In the genomic region with DNA sequence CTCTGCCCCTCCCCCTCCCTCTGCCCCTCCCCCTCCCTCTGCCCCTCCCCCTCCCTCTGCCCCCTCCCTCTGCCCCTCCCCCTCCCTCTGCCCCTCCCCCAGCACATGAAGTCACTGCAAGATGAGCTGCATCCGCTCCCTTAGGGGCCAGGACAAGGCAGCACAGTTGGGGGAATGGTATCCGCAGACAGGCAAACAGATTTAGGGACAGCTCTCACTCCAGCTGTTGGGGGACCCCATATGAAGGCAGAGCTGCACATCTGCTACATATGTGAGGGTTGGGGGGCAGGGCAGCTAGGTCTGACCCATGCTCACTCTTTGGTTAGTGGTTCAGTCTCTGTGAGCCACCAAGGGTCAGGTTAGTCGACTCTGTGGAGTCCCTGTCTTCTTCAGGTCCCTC, we compare ENCODE assay signal across 26 mouse cellular contexts. TPM values are rescaled to one million over a fixed set of nuclear protein-coding genes. Genes with fewer than 3 reads are reported as not detected.
DNase-seq lines count a peak whose midpoint lies in the region; ATAC-seq lines count a peak whose summit lies in the region.
"Had no signal": no experiment of that assay in that cellular context is flagged by ENCODE, and none has a peak within 500 bp of the region (broad histone marks: within the 10 kb centered on the region; RNA-seq: fewer than 3 reads in every experiment).

No protein-coding gene starts in this region.

- H3K9me3 ChIP-seq in embryonic facial prominence, embryonic 11.5 days (replicated peaks; ENCODE audit: control insufficient read depth, low read length): no peaks in the 10 kb centered on the region
- H3K9me3 ChIP-seq in embryonic facial prominence, embryonic 10.5 days: no peaks in the 10 kb centered on the region
- no peaks in the 10 kb centered on the region for H3K9me3 ChIP-seq in midbrain, embryonic 11.5 days (ENCODE audit: control insufficient read depth, low read length)
- no peaks in the 10 kb centered on the region for H3K9me3 ChIP-seq in midbrain, embryonic 16.5 days (replicated peaks; ENCODE audit: control insufficient read depth, low read length, poor library complexity, severe bottlenecking)
- H3K9me3 ChIP-seq: forebrain, embryonic 15.5 days; heart, embryonic 15.5 days; hindbrain, embryonic 15.5 days had no signal

- no peak overlapping the region for H3K27ac ChIP-seq in embryonic facial prominence, embryonic 11.5 days (replicated peaks; ENCODE audit: low read depth, low read length)
- H3K27ac ChIP-seq in embryonic facial prominence, embryonic 10.5 days (replicated peaks): no peak overlapping the region
- H3K27ac ChIP-seq in midbrain, embryonic 11.5 days (ENCODE audit: low read depth, low read length): no peak overlapping the region
- no peak overlapping the region for H3K27ac ChIP-seq in midbrain, embryonic 16.5 days (ENCODE audit: low read length)
- H3K27ac ChIP-seq: forebrain, embryonic 15.5 days; heart, embryonic 15.5 days; hindbrain, embryonic 15.5 days had no signal

- intact Hi-C loops in left cerebral cortex, postnatal 14 days (cut with DNase I): no loop called here

- no peak for DNase-seq in embryonic facial prominence, embryonic 11.5 days (ENCODE audit: low spot score)
- DNase-seq in embryonic facial prominence, embryonic 10.5 days (ENCODE audit: low spot score): no peak
- DNase-seq in midbrain, embryonic 11.5 days (ENCODE audit: low spot score, missing footprints): no peak
- DNase-seq in ES-CJ7 (ENCODE audit: low read depth, low spot score): peak; percentile 14
- no peak for DNase-seq in left cerebral cortex, postnatal 14 days (ENCODE audit: low spot score in 2 of 2)
- DNase-seq: adrenal gland, postnatal 10 days; cerebellum, adult 11 months; cerebellum, adult 8-10 months; cerebellum, postnatal 14 days; embryo, embryonic 11 days; gastrocnemius, postnatal 36 days; heart, adult 18-20 months; heart, postnatal 14 days had no signal

- H3K4me2 ChIP-seq in embryonic facial prominence, embryonic 11.5 days (ENCODE audit: low read depth, low read length): no peak overlapping the region
- H3K4me2 ChIP-seq in midbrain, embryonic 11.5 days: no peak overlapping the region
- H3K4me2 ChIP-seq in midbrain, embryonic 16.5 days (ENCODE audit: low read length): no peak overlapping the region
- H3K4me2 ChIP-seq: forebrain, embryonic 15.5 days; heart, embryonic 11.5 days; heart, embryonic 15.5 days; hindbrain, embryonic 15.5 days had no signal

- H3K4me3 ChIP-seq in embryonic facial prominence, embryonic 11.5 days (ENCODE audit: low read depth, low read length): no peak overlapping the region
- no peak overlapping the region for H3K4me3 ChIP-seq in embryonic facial prominence, embryonic 10.5 days
- H3K4me3 ChIP-seq in midbrain, embryonic 11.5 days (ENCODE audit: low read depth, low read length): no peak overlapping the region
- H3K4me3 ChIP-seq in midbrain, embryonic 16.5 days (ENCODE audit: low read depth, low read length): no peak overlapping the region
- H3K4me3 ChIP-seq: forebrain, embryonic 15.5 days; heart, embryonic 15.5 days; hindbrain, embryonic 15.5 days had no signal

- no peak overlapping the region for H3K9ac ChIP-seq in embryonic facial prominence, embryonic 11.5 days (replicated peaks; ENCODE audit: low read length)
- H3K9ac ChIP-seq in midbrain, embryonic 11.5 days (ENCODE audit: low read length): no peak overlapping the region
- H3K9ac ChIP-seq in midbrain, embryonic 16.5 days (ENCODE audit: low read depth, low read length): no peak overlapping the region
- H3K9ac ChIP-seq: forebrain, embryonic 15.5 days; heart, embryonic 15.5 days; hindbrain, embryonic 15.5 days had no signal

- no peaks in the 10 kb centered on the region for H3K4me1 ChIP-seq in embryonic facial prominence, embryonic 11.5 days (ENCODE audit: control insufficient read depth, insufficient read depth, low read length)
- H3K4me1 ChIP-seq in embryonic facial prominence, embryonic 10.5 days: peaks cover 13% of the 10 kb centered on the region
- peaks cover 9% of the 10 kb centered on the region; the same call in 1 of the 2 replicates for H3K4me1 ChIP-seq in midbrain, embryonic 11.5 days (ENCODE audit: control insufficient read depth, insufficient read depth, low read length)
- no peaks in the 10 kb centered on the region for H3K4me1 ChIP-seq in midbrain, embryonic 16.5 days (ENCODE audit: control insufficient read depth, insufficient read depth, low read length)
- H3K4me1 ChIP-seq: forebrain, embryonic 15.5 days; heart, embryonic 15.5 days; hindbrain, embryonic 15.5 days had no signal

- ATAC-seq in embryonic facial prominence, embryonic 11.5 days (replicated peaks; ENCODE audit: insufficient number of reproducible peaks, low FRiP score, low TSS enrichment, low read depth): 0 out of 2 replicates have a peak, but pooled peaks have one; percentile 52
- peak; percentile 63 for ATAC-seq in midbrain, embryonic 11.5 days (ENCODE audit: low FRiP score)
- no peak for ATAC-seq in midbrain, embryonic 16.5 days
- 0 out of 2 replicates have a peak, but pooled peaks have one; percentile 27 for ATAC-seq in monocyte, adult 5-6 weeks (replicated peaks; ENCODE audit: insufficient number of reproducible peaks, low FRiP score, low TSS enrichment, poor library complexity, severe bottlenecking)
- ATAC-seq: forebrain, embryonic 15.5 days had no signal

- H3K36me3 ChIP-seq in embryonic facial prominence, embryonic 11.5 days (replicated peaks; ENCODE audit: control insufficient read depth, insufficient read depth, low read depth, low read length): no peaks in the 10 kb centered on the region
- H3K36me3 ChIP-seq in embryonic facial prominence, embryonic 10.5 days (replicated peaks): no peaks in the 10 kb centered on the region
- no peaks in the 10 kb centered on the region for H3K36me3 ChIP-seq in midbrain, embryonic 11.5 days (ENCODE audit: control insufficient read depth, insufficient read depth, low read length)
- no peaks in the 10 kb centered on the region for H3K36me3 ChIP-seq in midbrain, embryonic 16.5 days (ENCODE audit: control insufficient read depth, insufficient read depth, low read length)
- H3K36me3 ChIP-seq: forebrain, embryonic 15.5 days; heart, embryonic 15.5 days; hindbrain, embryonic 15.5 days had no signal

- no peaks in the 10 kb centered on the region for H3K27me3 ChIP-seq in embryonic facial prominence, embryonic 11.5 days (ENCODE audit: control insufficient read depth, insufficient read depth, low read length)
- no peaks in the 10 kb centered on the region for H3K27me3 ChIP-seq in embryonic facial prominence, embryonic 10.5 days (replicated peaks; ENCODE audit: low read depth, poor library complexity, severe bottlenecking)
- H3K27me3 ChIP-seq in midbrain, embryonic 11.5 days (ENCODE audit: control insufficient read depth, insufficient read depth, low read length): no peaks in the 10 kb centered on the region
- H3K27me3 ChIP-seq in midbrain, embryonic 16.5 days (ENCODE audit: control insufficient read depth, insufficient read depth, low read depth, low read length): no peaks in the 10 kb centered on the region
- H3K27me3 ChIP-seq: forebrain, embryonic 15.5 days; heart, embryonic 15.5 days; hindbrain, embryonic 15.5 days had no signal

- WGBS in embryonic facial prominence, embryonic 11.5 days: 61% methylated on average over 3 of the region's 3 CpGs
- 46% methylated on average over 3 of the region's 3 CpGs for whole genome bisulfite sequencing in embryonic facial prominence, embryonic 10.5 days
- 53% methylated on average over 3 of the region's 3 CpGs for WGBS in midbrain, embryonic 11.5 days
- 69% methylated on average over 3 of the region's 3 CpGs for WGBS in midbrain, embryonic 16.5 days

RNA-seq across cellular contexts. Expression of a gene that starts 10.1 kb away (rescaled TPM):
- polyA plus RNA-seq in embryonic facial prominence, embryonic 11.5 days (2014; fragmentation: Nextera tagmentation; extraction: Ambion mirVana): 2.1 and 2.3 TPM in 2 replicates
- polyA plus RNA-seq in embryonic facial prominence, embryonic 10.5 days (2016; fragmentation: Nextera tagmentation; extraction: Ambion mirVana): 2.5 and 2.6 TPM in 2 replicates
- 0.86 and 0.97 TPM in 2 replicates for polyA plus RNA-seq in midbrain, embryonic 11.5 days (2014; fragmentation: Nextera tagmentation; extraction: Ambion mirVana)
- polyA plus RNA-seq in midbrain, embryonic 16.5 days (2015; fragmentation: Nextera tagmentation; extraction: Ambion mirVana): 1.8 and 2.1 TPM in 2 replicates
- total RNA-seq in monocyte, adult 5-6 weeks (2017): 0.32 to 0.39 TPM in 2 of 3 replicates, not detected in the other
- under 1 TPM; 0.61 to 0.66 TPM for total RNA-seq in left cerebral cortex, postnatal 14 days (2021)
- total RNA-seq: MEL had no signal

RNA-seq across cellular contexts. Expression of a gene that starts 26.4 kb away (rescaled TPM):
- not detected in 2 replicates for polyA plus RNA-seq in embryonic facial prominence, embryonic 11.5 days (2014; fragmentation: Nextera tagmentation; extraction: Ambion mirVana)
- not detected in 2 replicates for polyA plus RNA-seq in embryonic facial prominence, embryonic 10.5 days (2016; fragmentation: Nextera tagmentation; extraction: Ambion mirVana)
- polyA plus RNA-seq in midbrain, embryonic 11.5 days (2014; fragmentation: Nextera tagmentation; extraction: Ambion mirVana): not detected in 2 replicates
- 0.14 and 0.26 TPM in 2 replicates for polyA plus RNA-seq in midbrain, embryonic 16.5 days (2015; fragmentation: Nextera tagmentation; extraction: Ambion mirVana)
- total RNA-seq in monocyte, adult 5-6 weeks (2017): 1.8 TPM in 1 of 3 replicates, not detected in the others
- not detected for total RNA-seq in left cerebral cortex, postnatal 14 days (2021)
- total RNA-seq: adrenal gland, postnatal 10 days; adrenal gland, postnatal 4 days; common myeloid progenitor, adult 5-6 weeks; gastrocnemius, adult 8-10 months; gastrocnemius, postnatal 36 days; heart, adult 18-20 months; heart, postnatal 14 days; hematopoietic stem cell, adult 5-6 weeks; MEL had no signal
- polyA plus RNA-seq: brain, embryonic 14.5 days; embryonic facial prominence, embryonic 14.5 days; heart, embryonic 11.5 days; heart, embryonic 15.5 days had no signal
